Mouse (Mus musculus) midbrain, embryonic 14.5 days (tissue): ENCODE measurements around the gene Col19a1. TPM values are rescaled to one million over a fixed set of nuclear protein-coding genes. Genes with fewer than 3 reads are reported as not detected.
A peak's percentile ranks its signal among the peaks of the same experiment; 100 is the strongest.

Experiments
- ATAC-seq: fragments of 200-750 bp; cut with Nextera tagmentation; 2 replicates; pipeline ENCODE4 v1.8.0; 2017; ENCODE audit warnings: moderate number of reproducible peaks, moderate library complexity; ENCODE audit not compliant: low FRiP score, low TSS enrichment
- DNase-seq: peaks from one replicate; pipeline ENCODE4 v3.0.0-alpha.2; 2015
- H3K27ac ChIP-seq: fragments of 300-500 bp; sonication (generic); replicated peaks from 2 replicates; pipeline ENCODE4 v1.5.1; 2014; ENCODE audit warnings: mild to moderate bottlenecking, low read depth, low read length, moderate library complexity
- H3K27me3 ChIP-seq: fragments of 300-500 bp; sonication (generic); 2 replicates; pipeline ENCODE4 v1.6.1; 2014; ENCODE audit warnings: low read length, control low read depth, mixed read lengths; ENCODE audit not compliant: control insufficient read depth, insufficient read depth
- H3K36me3 ChIP-seq: fragments of 300-500 bp; sonication (generic); 2 replicates; pipeline ENCODE4 v1.6.1; 2014; ENCODE audit warnings: low read length, control low read depth; ENCODE audit not compliant: control insufficient read depth, insufficient read depth
- H3K4me1 ChIP-seq: fragments of 300-500 bp; sonication (generic); 2 replicates; pipeline ENCODE4 v1.6.1; 2014; ENCODE audit warnings: mild to moderate bottlenecking, antibody characterized with exemption, low read length, control low read depth; ENCODE audit not compliant: control insufficient read depth, insufficient read depth
- H3K4me2 ChIP-seq: fragments of 300-500 bp; sonication (generic); 2 replicates; pipeline ENCODE4 v1.6.1; 2014; ENCODE audit warnings: mild to moderate bottlenecking, low read length, moderate library complexity
- H3K4me3 ChIP-seq: fragments of 300-500 bp; sonication (generic); replicated peaks from 2 replicates; pipeline ENCODE4 v1.5.1; 2014; ENCODE audit warnings: low read depth, low read length
- H3K9ac ChIP-seq: fragments of 300-500 bp; sonication (generic); replicated peaks from 2 replicates; pipeline ENCODE4 v1.6.1; 2014; ENCODE audit warnings: mild to moderate bottlenecking, low read length, moderate library complexity
- H3K9me3 ChIP-seq: fragments of 300-500 bp; sonication (generic); 2 replicates; pipeline ENCODE4 v1.6.1; 2016; ENCODE audit warnings: low read length, control low read depth, mixed read lengths; ENCODE audit not compliant: control insufficient read depth
- WGBS: fragments of 180-500 bp; shearing (Covaris S2); extraction: QIAGEN DNeasy Blood & Tissue Kit; methylation state at CpG from one replicate; pipeline ENCODE4 v1.1.7; 2014; 5-methylcytosine and 5-hydroxymethylcytosine counted together
- polyA plus RNA-seq: library from polyadenylated mRNA; unstranded; fragments of >200 nt; fragmentation: Nextera tagmentation; extraction: Ambion mirVana; gene quantifications from 2 replicates; pipeline ENCODE4 v1.2.1, GENCODE M21; 2014

The Col19a1 gene
- polyA plus RNA-seq, 1 experiment from 2014 or later = 1.2 TPM

DNA sequence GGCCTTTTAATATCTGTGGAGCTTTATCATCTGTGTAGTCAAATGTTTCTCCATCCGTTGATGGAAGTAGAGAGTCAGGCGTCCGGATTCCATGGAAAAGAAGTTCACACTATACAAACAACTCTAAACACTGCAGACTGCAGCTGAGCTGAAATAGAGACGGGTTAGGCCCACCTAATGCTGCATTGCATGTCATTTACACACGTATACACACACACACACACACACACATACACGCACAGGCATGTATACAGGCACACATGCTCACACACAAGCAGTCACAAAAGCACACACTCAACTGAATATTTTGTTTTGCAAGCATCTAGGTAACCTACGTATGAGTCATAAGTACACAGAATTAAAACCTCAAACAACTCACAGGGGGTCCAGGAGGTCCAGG is 284.2 kb downstream of the Col19a1 start:
- ATAC-seq (no peak), DNase-seq (no peak)
- no peaks in the 10 kb centered on the region for H3K4me1 ChIP-seq
- H3K27ac ChIP-seq = no peak overlapping the region
- H3K4me2 ChIP-seq = no peak overlapping the region
- H3K4me3 ChIP-seq = no peak overlapping the region
- no peaks in the 10 kb centered on the region for H3K36me3 ChIP-seq
- no peaks in the 10 kb centered on the region for H3K9me3 ChIP-seq
- H3K27me3 ChIP-seq = no peaks in the 10 kb centered on the region
- no peak overlapping the region for H3K9ac ChIP-seq
- WGBS = 92% methylated on average over 7 of the region's 7 CpGs

DNA sequence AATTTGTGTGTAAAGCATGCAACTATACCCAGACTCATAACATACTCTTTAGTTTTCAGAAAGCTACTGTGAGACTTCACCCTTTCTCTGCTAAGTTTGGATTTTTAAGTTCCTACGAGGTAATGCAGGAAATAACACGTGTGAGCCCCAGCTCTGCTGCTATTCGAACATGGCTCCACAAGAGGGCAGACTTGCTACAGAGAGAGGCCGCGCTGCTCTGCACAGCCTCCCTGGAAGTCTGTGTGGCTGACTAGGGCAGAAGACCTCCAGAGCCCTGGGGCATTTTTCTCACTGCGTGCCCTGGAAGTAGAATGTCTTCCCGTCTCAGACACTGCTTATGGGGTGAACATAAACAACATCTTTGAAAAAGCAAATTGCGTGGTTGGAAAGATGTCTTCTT is 284.6 kb downstream of the Col19a1 start:
- peak; percentile 70; the same call in 1 of the 2 replicates for ATAC-seq
- Histone ChIP-seq H3K4me3 (no peak overlapping the region), H3K27me3 (no peaks in the 10 kb centered on the region), H3K9ac (no peak overlapping the region), H3K4me2 (no peak overlapping the region), H3K4me1 (no peaks in the 10 kb centered on the region), H3K27ac (no peak overlapping the region), H3K9me3 (no peaks in the 10 kb centered on the region), H3K36me3 (no peaks in the 10 kb centered on the region)
- 13% methylated on average over 8 of the region's 8 CpGs for WGBS
- peak; percentile 87 for DNase-seq

DNA sequence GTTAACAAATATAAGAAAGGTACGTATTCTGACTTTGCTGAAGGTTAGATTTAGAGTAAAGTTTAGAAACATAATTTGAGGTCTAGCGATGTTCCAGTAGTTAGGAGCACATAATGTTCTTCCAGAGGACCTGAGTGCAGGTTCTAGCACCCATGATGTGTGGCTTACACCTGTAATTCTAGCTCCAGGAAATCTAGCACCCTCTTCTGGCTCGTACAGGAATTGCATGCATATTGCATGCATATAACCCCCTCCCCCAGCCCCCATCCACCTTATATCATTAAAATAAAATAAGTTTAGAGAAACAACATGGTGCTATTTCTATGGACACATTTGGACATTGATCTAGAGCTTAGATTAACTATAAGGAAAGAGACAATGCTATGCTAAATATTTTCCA is 286.6 kb downstream of the Col19a1 start:
- Histone ChIP-seq H3K4me3 (no peak overlapping the region), H3K4me1 (no peaks in the 10 kb centered on the region), H3K27ac (no peak overlapping the region), H3K36me3 (no peaks in the 10 kb centered on the region), H3K27me3 (no peaks in the 10 kb centered on the region), H3K4me2 (no peak overlapping the region), H3K9ac (no peak overlapping the region), H3K9me3 (no peaks in the 10 kb centered on the region)
- WGBS = 91% methylated on average over 3 of the region's 3 CpGs
- DNase-seq (no peak), ATAC-seq (no peak)

DNA sequence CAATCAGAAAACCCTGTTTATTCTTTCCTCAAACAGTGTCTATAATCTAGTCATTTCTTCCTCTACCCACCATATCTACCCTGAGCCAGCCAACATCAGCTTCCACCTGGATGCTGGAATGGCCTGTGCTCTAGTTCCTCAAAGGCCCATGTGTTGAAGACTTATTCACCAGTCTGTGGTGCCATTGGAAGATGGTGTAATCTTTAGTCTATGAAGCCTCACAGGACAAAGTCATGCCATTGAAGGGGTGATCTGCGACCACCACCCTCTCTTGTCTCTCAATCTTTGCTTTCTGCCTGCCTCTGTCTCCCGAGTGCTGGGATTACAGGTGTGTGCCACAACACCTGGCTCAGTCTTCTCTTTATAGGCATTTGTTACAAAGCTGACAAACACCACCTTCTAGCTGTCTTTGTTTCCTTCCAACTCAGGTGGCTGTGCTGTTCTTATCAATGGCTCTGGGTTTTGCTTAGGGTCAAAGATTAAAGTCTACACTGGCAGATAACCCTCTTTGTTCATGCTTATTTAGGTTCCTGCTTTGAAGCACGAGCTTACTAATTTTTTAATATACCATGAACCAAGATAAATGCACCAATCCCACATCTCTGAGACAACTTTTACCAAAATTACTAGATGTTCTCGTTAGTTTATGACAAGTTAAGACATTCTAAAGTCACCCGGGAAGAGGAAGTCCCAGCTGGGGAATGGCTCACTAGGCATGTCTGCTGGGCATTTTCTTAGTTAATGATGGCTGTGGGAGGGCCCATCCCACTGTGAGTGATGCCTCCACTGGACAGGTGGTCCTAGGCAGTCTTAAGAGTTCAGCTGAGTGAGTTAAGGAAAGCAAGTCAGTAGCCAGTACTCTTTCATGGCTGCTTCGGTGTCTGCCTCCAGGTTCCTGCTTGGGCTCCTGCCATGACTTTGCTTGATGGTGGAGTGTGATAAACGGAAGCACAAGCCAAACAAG is 292.0 kb downstream of the Col19a1 start:
- H3K4me3 ChIP-seq = no peak overlapping the region
- no peak overlapping the region for H3K9ac ChIP-seq
- no peaks in the 10 kb centered on the region for H3K27me3 ChIP-seq
- WGBS = 84% methylated on average over 7 of the region's 7 CpGs
- H3K27ac ChIP-seq = no peak overlapping the region
- H3K4me2 ChIP-seq = no peak overlapping the region
- ATAC-seq (no peak), DNase-seq (no peak)
- no peaks in the 10 kb centered on the region for H3K4me1 ChIP-seq
- H3K9me3 ChIP-seq = no peaks in the 10 kb centered on the region
- H3K36me3 ChIP-seq = no peaks in the 10 kb centered on the region

DNA sequence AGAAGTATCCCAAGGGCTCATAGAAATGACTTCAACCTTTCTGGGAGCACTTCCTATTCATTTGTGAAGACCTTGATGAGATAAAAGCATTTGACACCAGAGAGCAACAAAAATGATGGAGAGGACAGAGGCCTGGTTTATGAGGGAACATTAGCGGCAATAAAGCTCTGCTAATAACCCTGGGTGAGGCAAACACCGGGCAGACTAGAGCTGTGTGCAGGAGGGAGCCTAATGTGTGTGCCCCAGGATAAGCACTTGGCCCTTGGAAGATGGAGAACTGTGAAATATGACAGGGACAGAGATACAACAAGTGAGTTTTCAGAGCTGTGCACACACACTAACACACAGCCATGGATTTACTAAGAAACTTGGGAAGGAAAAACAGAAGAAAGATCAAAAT is 294.8 kb downstream of the Col19a1 start:
- H3K36me3 ChIP-seq = no peaks in the 10 kb centered on the region
- H3K4me2 ChIP-seq = no peak overlapping the region
- no peaks in the 10 kb centered on the region for H3K27me3 ChIP-seq
- WGBS = 83% methylated on average over 2 of the region's 2 CpGs
- H3K4me3 ChIP-seq = no peak overlapping the region
- no peaks in the 10 kb centered on the region for H3K9me3 ChIP-seq
- no peak overlapping the region for H3K27ac ChIP-seq
- no peaks in the 10 kb centered on the region for H3K4me1 ChIP-seq
- ATAC-seq (no peak), DNase-seq (no peak)
- no peak overlapping the region for H3K9ac ChIP-seq

DNA sequence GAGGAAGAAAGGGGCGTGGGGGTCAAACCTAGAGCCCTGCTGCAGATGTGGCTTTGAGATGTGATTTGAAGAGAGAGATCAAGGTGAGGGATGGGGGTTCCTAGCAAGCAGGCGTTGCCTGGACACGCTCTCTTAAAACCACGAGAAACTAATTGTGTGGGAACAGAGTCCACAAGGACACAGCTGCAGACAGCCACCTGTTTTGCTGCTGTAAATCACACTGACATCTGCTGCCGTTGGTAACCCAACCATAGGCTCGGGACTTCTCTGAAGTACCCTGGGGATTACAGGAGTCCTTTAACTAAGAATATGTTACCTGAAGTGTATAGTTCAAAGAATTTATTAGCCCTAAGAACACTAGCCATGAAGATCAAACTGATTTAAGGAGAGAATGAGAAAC is 300.9 kb downstream of the Col19a1 start:
- Histone ChIP-seq H3K4me3 (no peak overlapping the region), H3K36me3 (no peaks in the 10 kb centered on the region), H3K4me2 (no peak overlapping the region), H3K9ac (no peak overlapping the region), H3K27ac (no peak overlapping the region), H3K9me3 (no peaks in the 10 kb centered on the region), H3K27me3 (no peaks in the 10 kb centered on the region), H3K4me1 (no peaks in the 10 kb centered on the region)
- no peak for ATAC-seq
- no peak for DNase-seq
- 57% methylated on average over 6 of the region's 6 CpGs for WGBS

DNA sequence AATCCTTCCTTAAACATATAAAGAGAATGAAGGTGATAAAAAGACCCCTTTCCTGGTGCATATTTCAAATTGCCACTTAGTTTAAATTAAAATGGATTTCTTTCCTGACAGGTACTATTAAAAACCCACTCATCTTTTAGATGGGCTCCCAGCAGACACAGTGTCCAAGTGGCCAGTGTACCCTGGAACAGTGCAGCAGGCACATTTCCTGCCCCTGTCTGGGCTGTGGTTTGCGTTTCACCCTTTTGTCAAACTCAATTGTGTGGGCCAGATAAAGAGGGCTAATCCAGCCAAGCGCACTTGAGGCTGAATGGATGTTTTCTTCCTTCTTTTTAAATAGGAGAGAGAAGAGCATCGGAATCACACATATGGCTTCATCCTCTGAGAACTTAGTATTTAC is 320.2 kb downstream of the Col19a1 start:
- ATAC-seq = no peak
- no peak overlapping the region for H3K9ac ChIP-seq
- no peak for DNase-seq
- H3K4me1 ChIP-seq = no peaks in the 10 kb centered on the region
- H3K27ac ChIP-seq = no peak overlapping the region
- H3K36me3 ChIP-seq = no peaks in the 10 kb centered on the region
- H3K9me3 ChIP-seq = no peaks in the 10 kb centered on the region
- WGBS = 7% methylated on average over 3 of the region's 3 CpGs
- no peaks in the 10 kb centered on the region for H3K27me3 ChIP-seq
- H3K4me2 ChIP-seq = no peak overlapping the region
- no peak overlapping the region for H3K4me3 ChIP-seq

DNA sequence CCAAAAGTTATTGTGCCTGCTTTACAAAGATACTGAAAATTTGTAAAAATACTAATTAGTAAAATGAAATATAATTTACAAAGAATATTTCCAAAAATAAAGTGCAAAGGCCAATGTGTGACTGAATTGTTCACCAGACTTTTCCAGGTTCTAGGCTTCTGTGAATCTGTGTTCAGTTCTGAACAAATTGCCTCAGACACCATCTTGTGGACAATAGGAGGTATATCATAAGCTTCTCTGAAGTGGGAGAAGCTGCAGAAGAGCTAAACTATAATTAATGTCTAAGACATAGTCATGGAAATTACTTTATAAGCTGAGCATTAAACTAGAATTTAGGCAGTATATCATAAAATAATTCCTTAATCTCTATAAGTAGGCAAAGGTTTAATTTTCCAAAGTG is 326.1 kb downstream of the Col19a1 start:
- no peak overlapping the region for H3K4me3 ChIP-seq
- no peaks in the 10 kb centered on the region for H3K9me3 ChIP-seq
- no peaks in the 10 kb centered on the region for H3K36me3 ChIP-seq
- no peak overlapping the region for H3K9ac ChIP-seq
- H3K27ac ChIP-seq = no peak overlapping the region
- ATAC-seq (no peak), DNase-seq (no peak)
- H3K27me3 ChIP-seq = no peaks in the 10 kb centered on the region
- H3K4me2 ChIP-seq = no peak overlapping the region
- H3K4me1 ChIP-seq = no peaks in the 10 kb centered on the region

DNA sequence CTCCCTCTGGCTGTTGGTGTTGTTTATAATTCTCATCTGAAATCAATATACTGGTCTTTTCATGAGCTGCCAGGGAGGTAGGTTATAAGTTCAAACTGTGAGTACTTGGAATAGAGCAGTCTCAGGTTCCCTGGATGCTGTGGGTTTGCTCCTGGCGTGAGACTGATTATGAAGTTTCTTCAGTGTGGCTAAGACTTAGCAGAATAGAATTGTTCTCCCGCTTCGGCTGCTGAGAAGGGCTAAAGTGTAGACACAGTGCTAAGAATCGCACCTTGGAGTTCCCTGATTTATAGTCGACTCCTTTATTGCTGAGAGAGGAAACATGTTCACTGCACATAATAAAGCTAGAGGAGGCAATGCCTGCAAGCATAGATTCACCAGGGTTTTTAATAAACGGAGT is 327.9 kb downstream of the Col19a1 start:
- ATAC-seq (no peak), DNase-seq (no peak)
- Histone ChIP-seq H3K4me2 (no peak overlapping the region), H3K9ac (no peak overlapping the region), H3K27ac (no peak overlapping the region), H3K36me3 (no peaks in the 10 kb centered on the region), H3K4me1 (no peaks in the 10 kb centered on the region), H3K9me3 (no peaks in the 10 kb centered on the region), H3K4me3 (no peak overlapping the region), H3K27me3 (no peaks in the 10 kb centered on the region)
- WGBS = 81% methylated on average over 6 of the region's 6 CpGs
